Mouse (Mus musculus) olfactory bulb, adult 2 months (tissue): ENCODE measurements around the gene Lim2. TPM values are rescaled to one million over a fixed set of nuclear protein-coding genes. Genes with fewer than 3 reads are reported as not detected.

Experiments
- H3K27ac ChIP-seq: fragments of 200-500 bp; 2 replicates; pipeline ENCODE4 v1.5.1; 2012; ENCODE audit warnings: low read depth, low read length; ENCODE audit not compliant: insufficient read depth
- H3K4me1 ChIP-seq: fragments of 200-500 bp; 2 replicates; pipeline ENCODE4 v1.6.1; 2012; ENCODE audit warnings: low read length; ENCODE audit not compliant: control insufficient read depth, insufficient read depth
- H3K4me3 ChIP-seq: fragments of 200-500 bp; 2 replicates; pipeline ENCODE4 v1.5.1; 2012; ENCODE audit warnings: mild to moderate bottlenecking, low read depth, low read length, moderate library complexity; ENCODE audit not compliant: insufficient read depth
- CTCF ChIP-seq: fragments of 200-500 bp; IDR thresholded peaks from 2 replicates; pipeline ENCODE4 v1.5.1; 2012; ENCODE audit warnings: low read depth, mild to moderate bottlenecking, low read length, moderate library complexity; ENCODE audit not compliant: insufficient read depth
- POLR2A ChIP-seq: fragments of 200-500 bp; IDR thresholded peaks from 2 replicates; pipeline ENCODE4 v1.6.1; 2012; ENCODE audit warnings: mild to moderate bottlenecking, low read depth, low read length, moderate library complexity; ENCODE audit not compliant: insufficient read depth
- WGBS: fragments of 180-500 bp; shearing (Covaris S2); methylation state at CpG from one replicate; pipeline ENCODE4 v1.1.7; 2018; 5-methylcytosine and 5-hydroxymethylcytosine counted together
- polyA plus RNA-seq: library from polyadenylated mRNA; stranded (reverse); fragments of >200 nt; gene quantifications from 2 replicates; pipeline ENCODE4 v1.2.4, GENCODE M21; 2012; ENCODE audit warnings: low replicate concordance; ENCODE audit not compliant: missing spikeins, insufficient read depth, insufficient read length

Gene Lim2
- polyA plus RNA-seq, 1 experiment, result not detected

- H3K27ac ChIP-seq, result no peak overlapping the region
- no peaks in the 10 kb centered on the region for H3K4me1 ChIP-seq
- no peak overlapping the region for H3K4me3 ChIP-seq
- TF ChIP-seq POLR2A, result no peak
- no peak for TF ChIP-seq CTCF
- 88% methylated on average over 6 of the region's 6 CpGs for WGBS
These were observed 26.9 kb downstream of the Lim2 start for GRCm38 (mm10) chr7:43454371-43454770.

GRCm38 (mm10) chr7:43462851-43463250 is 35.4 kb downstream of the Lim2 start, which contains the start of gene Vsig10l:
Gene Vsig10l (plus strand): TSS chr7:43463151.
- TF ChIP-seq CTCF (no peak), POLR2A (no peak)

GRCm38 (mm10) chr7:43463976-43464375 is 36.5 kb downstream of the Lim2 start:
- TF ChIP-seq POLR2A (no peak), CTCF (no peak)

More at GRCm38 (mm10) chr7:43462851-43463250, 35.4 kb downstream of the Lim2 start, which contains the start of gene Vsig10l:
- Histone ChIP-seq H3K27ac (no peak within 1 kb of the TSS), H3K4me3 (no peak within 1 kb of the TSS), H3K4me1 (peaks cover 20% of the 10 kb centered on the region)
- 76% methylated on average over 4 of the region's 4 CpGs for WGBS

GRCm38 (mm10) chr7:43464864-43465343 is 37.4 kb downstream of the Lim2 start:
- Histone ChIP-seq H3K4me3 (peak overlapping the region; percentile 46), H3K4me1 (peaks cover 20% of the 10 kb centered on the region), H3K27ac (no peak overlapping the region)
- TF ChIP-seq POLR2A (no peak), CTCF (no peak)
- 15% methylated on average over 35 of the region's 35 CpGs for WGBS

More at GRCm38 (mm10) chr7:43463976-43464375, 36.5 kb downstream of the Lim2 start:
- WGBS, result 89% methylated on average over 7 of the region's 7 CpGs
- Histone ChIP-seq H3K4me3 (no peak overlapping the region), H3K4me1 (peaks cover 20% of the 10 kb centered on the region), H3K27ac (no peak overlapping the region)

- WGBS, result under 1% methylated on average over 33 of the region's 33 CpGs
- peaks cover 20% of the 10 kb centered on the region for H3K4me1 ChIP-seq
- no peak for TF ChIP-seq CTCF
- no peak for TF ChIP-seq POLR2A
- H3K27ac ChIP-seq, result no peak overlapping the region
- peak overlapping the region; percentile 46 for H3K4me3 ChIP-seq
These were observed 38.1 kb downstream of the Lim2 start for GRCm38 (mm10) chr7:43465344-43466098.

- 1% methylated on average over 33 of the region's 33 CpGs for WGBS
- peak overlapping the region; percentile 46 for H3K4me3 ChIP-seq
- TF ChIP-seq CTCF, result peak; percentile 78
- no peak for TF ChIP-seq POLR2A
- H3K27ac ChIP-seq, result no peak overlapping the region
- peaks cover 20% of the 10 kb centered on the region for H3K4me1 ChIP-seq
These were observed 38.7 kb downstream of the Lim2 start for GRCm38 (mm10) chr7:43466099-43466694.

GRCm38 (mm10) chr7:43470373-43470772 is 42.9 kb downstream of the Lim2 start:
- TF ChIP-seq POLR2A (no peak), CTCF (no peak)
- Histone ChIP-seq H3K4me1 (peaks cover 14% of the 10 kb centered on the region), H3K4me3 (no peak overlapping the region), H3K27ac (no peak overlapping the region)
- WGBS, result 45% methylated on average over 8 of the region's 8 CpGs

GRCm38 (mm10) chr7:43475706-43476105 is 48.2 kb downstream of the Lim2 start:
- no peak for TF ChIP-seq POLR2A
- TF ChIP-seq CTCF, result no peak
- Histone ChIP-seq H3K27ac (no peak overlapping the region), H3K4me1 (peaks cover 36% of the 10 kb centered on the region), H3K4me3 (no peak overlapping the region)
- 53% methylated on average over 23 of the region's 23 CpGs for WGBS

- Histone ChIP-seq H3K4me3 (no peak overlapping the region), H3K27ac (no peak overlapping the region), H3K4me1 (peaks cover 37% of the 10 kb centered on the region)
- WGBS, result 54% methylated on average over 13 of the region's 13 CpGs
- no peak for TF ChIP-seq CTCF
- TF ChIP-seq POLR2A, result no peak
These were observed 48.9 kb downstream of the Lim2 start for GRCm38 (mm10) chr7:43476376-43476775.
